Mouse (Mus musculus) embryonic facial prominence, embryonic 13.5 days (tissue): ENCODE data around the gene Arl14ep. TPM values are rescaled to one million over a fixed set of nuclear protein-coding genes. Genes with fewer than 3 reads are reported as not detected.
"Not testable (repeated sequence)": the region's sequence is repeated elsewhere in the genome, so short reads cannot be mapped to it uniquely, and the experiment has no call there.

Source experiments
- ATAC-seq: fragments of 200-750 bp; cut with Nextera tagmentation; 2 replicates; pipeline ENCODE4 v1.8.0; 2017; ENCODE audit warnings: low read depth; ENCODE audit not compliant: insufficient number of reproducible peaks, insufficient read depth, low FRiP score, low TSS enrichment
- H3K27ac ChIP-seq: fragments of 300-500 bp; sonication (generic); 2 replicates; pipeline ENCODE4 v1.5.1; 2015; ENCODE audit warnings: moderate library complexity, mild to moderate bottlenecking, inconsistent platforms
- H3K27me3 ChIP-seq: fragments of 300-500 bp; sonication (generic); 2 replicates; pipeline ENCODE4 v1.6.1; 2015; ENCODE audit warnings: mild to moderate bottlenecking, inconsistent platforms
- H3K36me3 ChIP-seq: fragments of 300-500 bp; sonication (generic); 2 replicates; pipeline ENCODE4 v1.6.1; 2015; ENCODE audit warnings: mild to moderate bottlenecking, inconsistent platforms
- H3K4me1 ChIP-seq: fragments of 300-500 bp; sonication (generic); 2 replicates; pipeline ENCODE4 v1.6.1; 2015; ENCODE audit warnings: inconsistent platforms
- H3K4me2 ChIP-seq: fragments of 300-500 bp; sonication (generic); 2 replicates; pipeline ENCODE4 v1.6.1; 2015; ENCODE audit warnings: moderate library complexity, mild to moderate bottlenecking, inconsistent platforms
- H3K4me3 ChIP-seq: fragments of 300-500 bp; sonication (generic); 2 replicates; pipeline ENCODE4 v1.5.1; 2015; ENCODE audit warnings: mild to moderate bottlenecking, inconsistent platforms
- H3K9ac ChIP-seq: fragments of 300-500 bp; sonication (generic); 2 replicates; pipeline ENCODE4 v1.6.1; 2015; ENCODE audit warnings: mild to moderate bottlenecking, inconsistent platforms
- H3K9me3 ChIP-seq: fragments of 300-500 bp; sonication (generic); 2 replicates; pipeline ENCODE4 v1.6.1; 2016; ENCODE audit warnings: inconsistent platforms
- WGBS: fragments of 180-500 bp; shearing (Covaris S2); methylation state at CpG from one replicate; pipeline ENCODE4 v1.1.7; 2015; ENCODE audit warnings: mixed read lengths; 5-methylcytosine and 5-hydroxymethylcytosine counted together
- polyA plus RNA-seq: library from polyadenylated mRNA; unstranded; fragments of >200 nt; fragmentation: Nextera tagmentation; extraction: Ambion mirVana; gene quantifications from 2 replicates; pipeline ENCODE4 v1.2.1, GENCODE M21; 2015

Arl14ep gene
- 60.7 and 65.7 TPM in 2 replicates for polyA plus RNA-seq

- Histone ChIP-seq H3K27ac (peak within 1 kb of the TSS; percentile 68), H3K4me1 (peaks cover 18% of the 10 kb centered on the region), H3K9ac (peak within 1 kb of the TSS; percentile 95), H3K4me2 (peak within 1 kb of the TSS; percentile 64), H3K9me3 (no peaks in the 10 kb centered on the region), H3K27me3 (no peaks in the 10 kb centered on the region), H3K4me3 (peak within 1 kb of the TSS; percentile 84), H3K36me3 (peaks cover 7% of the 10 kb centered on the region; the same call in 1 of the 2 replicates)
- WGBS = under 1% methylated on average over 36 of the region's 36 CpGs
- ATAC-seq = peak; percentile 96
These were observed at the start of gene Arl14ep for GRCm38 (mm10) chr2:106973959-106974639. Gene Arl14ep, minus strand, starts transcription at chr2:106974424.

- Histone ChIP-seq H3K27me3 (no peaks in the 10 kb centered on the region), H3K4me3 (no peak overlapping the region), H3K4me1 (no peaks in the 10 kb centered on the region), H3K9me3 (no peaks in the 10 kb centered on the region), H3K36me3 (no peaks in the 10 kb centered on the region), H3K27ac (no peak overlapping the region), H3K9ac (no peak overlapping the region), H3K4me2 (no peak overlapping the region)
- whole genome bisulfite sequencing = 96% methylated on average over 5 of the region's 5 CpGs
- ATAC-seq = 0 out of 2 replicates have a peak, but pooled peaks have one; percentile 6
These were observed 48.5 kb upstream of the Arl14ep start for GRCm38 (mm10) chr2:107022713-107023112.

GRCm38 (mm10) chr2:107019331-107019730 is 45.1 kb upstream of the Arl14ep start:
- Histone ChIP-seq H3K9ac (no peak overlapping the region), H3K4me2 (no peak overlapping the region), H3K4me1 (no peaks in the 10 kb centered on the region), H3K36me3 (no peaks in the 10 kb centered on the region), H3K27ac (no peak overlapping the region), H3K4me3 (no peak overlapping the region), H3K9me3 (no peaks in the 10 kb centered on the region), H3K27me3 (no peaks in the 10 kb centered on the region)
- 52% methylated on average over 2 of the region's 2 CpGs for WGBS
- ATAC-seq = no peak

- no peak for ATAC-seq
- H3K36me3 ChIP-seq = no peaks in the 10 kb centered on the region
- WGBS = 89% methylated on average over 4 of the region's 4 CpGs
These were observed 38.9 kb upstream of the Arl14ep start for GRCm38 (mm10) chr2:107013161-107013560.

GRCm38 (mm10) chr2:107012318-107012717 is 38.1 kb upstream of the Arl14ep start:
- H3K4me3 ChIP-seq = no peak overlapping the region
- no peaks in the 10 kb centered on the region for H3K4me1 ChIP-seq
- H3K9ac ChIP-seq = no peak overlapping the region
- whole genome bisulfite sequencing = 90% methylated on average over 4 of the region's 4 CpGs
- no peak overlapping the region for H3K27ac ChIP-seq
- H3K27me3 ChIP-seq = no peaks in the 10 kb centered on the region
- H3K4me2 ChIP-seq = no peak overlapping the region
- no peak for ATAC-seq
- H3K36me3 ChIP-seq = no peaks in the 10 kb centered on the region
- H3K9me3 ChIP-seq = 0 out of 2 replicates have a peak, but pooled peaks cover 3% of the 10 kb centered on the region

More at GRCm38 (mm10) chr2:107013161-107013560, 38.9 kb upstream of the Arl14ep start:
- H3K4me2 ChIP-seq = no peak overlapping the region
- H3K4me3 ChIP-seq = no peak overlapping the region
- no peak overlapping the region for H3K9ac ChIP-seq
- H3K27me3 ChIP-seq = no peaks in the 10 kb centered on the region
- H3K27ac ChIP-seq = no peak overlapping the region
- H3K4me1 ChIP-seq = no peaks in the 10 kb centered on the region
- 0 out of 2 replicates have a peak, but pooled peaks cover 3% of the 10 kb centered on the region for H3K9me3 ChIP-seq

DNA sequence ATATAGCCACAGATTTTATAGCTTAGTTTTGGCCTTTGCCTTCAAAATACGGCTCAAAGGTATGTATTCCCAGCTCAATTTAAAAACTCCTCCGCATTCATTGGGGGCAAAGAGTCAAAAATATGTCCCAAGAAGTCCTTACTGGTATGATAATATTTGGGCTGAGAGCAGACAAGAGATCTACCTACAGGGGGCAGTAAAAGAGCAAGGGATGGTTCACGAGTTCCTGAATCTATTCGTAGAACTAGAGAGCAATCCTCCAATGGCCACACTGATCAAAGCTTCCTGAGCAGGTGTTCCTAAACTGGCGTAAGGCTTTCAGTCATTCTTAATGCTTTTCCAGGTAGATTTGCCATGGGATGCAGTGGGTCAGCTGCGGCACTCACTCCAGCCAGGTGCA is 35.9 kb upstream of the Arl14ep start:
- no peaks in the 10 kb centered on the region for H3K27me3 ChIP-seq
- no peak overlapping the region for H3K27ac ChIP-seq
- WGBS = 72% methylated on average over 6 of the region's 6 CpGs
- no peak overlapping the region for H3K4me3 ChIP-seq
- no peaks in the 10 kb centered on the region for H3K36me3 ChIP-seq
- ATAC-seq = no peak
- 0 out of 2 replicates have a peak, but pooled peaks cover 3% of the 10 kb centered on the region for H3K9me3 ChIP-seq
- no peaks in the 10 kb centered on the region for H3K4me1 ChIP-seq
- H3K9ac ChIP-seq = no peak overlapping the region
- no peak overlapping the region for H3K4me2 ChIP-seq

- WGBS = 72% methylated on average over 3 of the region's 3 CpGs
- Histone ChIP-seq H3K9me3 (no peaks in the 10 kb centered on the region), H3K9ac (no peak overlapping the region), H3K36me3 (no peaks in the 10 kb centered on the region), H3K4me2 (no peak overlapping the region), H3K27ac (no peak overlapping the region), H3K4me3 (no peak overlapping the region), H3K27me3 (no peaks in the 10 kb centered on the region), H3K4me1 (no peaks in the 10 kb centered on the region)
- ATAC-seq = no peak
These were observed 32.2 kb upstream of the Arl14ep start for GRCm38 (mm10) chr2:107006378-107006777.

GRCm38 (mm10) chr2:107005876-107006275 is 31.7 kb upstream of the Arl14ep start:
- H3K36me3 ChIP-seq, H3K27ac ChIP-seq, H3K9me3 ChIP-seq, H3K4me3 ChIP-seq, H3K27me3 ChIP-seq, H3K4me2 ChIP-seq, ATAC-seq, H3K9ac ChIP-seq, H3K4me1 ChIP-seq: not testable (repeated sequence)
- 75% methylated on average over 4 of the region's 4 CpGs for WGBS

DNA sequence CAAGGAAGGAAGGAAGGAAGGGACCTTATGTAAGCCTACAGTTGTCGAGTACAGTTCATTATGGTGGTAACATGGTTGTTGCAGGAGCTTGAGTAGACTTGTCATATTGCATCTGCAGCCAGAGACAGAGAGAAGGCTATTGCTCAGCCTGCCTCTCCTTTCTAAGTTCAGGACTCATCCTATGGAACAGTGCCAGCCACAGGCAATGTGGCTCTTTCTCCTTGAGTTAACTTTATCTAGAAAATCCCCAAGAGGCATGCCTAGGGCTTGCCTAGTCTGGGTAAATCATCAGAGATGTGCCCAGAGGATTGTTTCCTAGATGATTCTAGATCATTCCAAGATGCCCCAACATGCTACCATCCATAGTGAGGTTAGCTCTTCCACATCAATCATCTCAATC is 17.0 kb upstream of the Arl14ep start:
- Histone ChIP-seq H3K4me1 (no peaks in the 10 kb centered on the region), H3K4me3 (no peak overlapping the region), H3K9me3 (no peaks in the 10 kb centered on the region), H3K27ac (no peak overlapping the region), H3K36me3 (no peaks in the 10 kb centered on the region), H3K9ac (no peak overlapping the region), H3K27me3 (no peaks in the 10 kb centered on the region), H3K4me2 (no peak overlapping the region)
- no peak for ATAC-seq
- 85% methylated on average over 1 of the region's 1 CpGs for WGBS

DNA sequence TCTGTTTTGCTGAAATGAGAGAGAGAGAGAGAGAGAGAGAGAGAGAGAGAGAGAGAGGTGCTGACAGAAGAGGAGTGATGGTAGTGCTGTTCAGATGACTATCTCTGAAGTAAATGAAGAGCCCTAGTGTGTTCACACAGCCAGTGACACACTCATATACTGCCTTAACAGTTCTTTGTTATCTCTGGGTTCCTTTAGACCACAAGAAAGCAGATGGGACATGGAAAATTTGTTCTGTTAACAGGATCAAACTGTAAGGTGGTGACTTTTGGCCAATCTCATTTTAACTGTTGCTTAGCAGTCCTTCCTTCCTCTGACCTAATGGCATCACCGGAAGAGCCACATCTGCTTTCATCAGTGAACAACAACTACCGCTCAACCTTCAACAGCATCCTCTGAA is 10.7 kb upstream of the Arl14ep start:
- H3K4me3 ChIP-seq = no peak overlapping the region
- no peak overlapping the region for H3K27ac ChIP-seq
- H3K36me3 ChIP-seq = no peaks in the 10 kb centered on the region
- no peak overlapping the region for H3K9ac ChIP-seq
- H3K9me3 ChIP-seq = no peaks in the 10 kb centered on the region
- H3K4me2 ChIP-seq = no peak overlapping the region
- ATAC-seq = no peak
- no peaks in the 10 kb centered on the region for H3K4me1 ChIP-seq
- WGBS = 92% methylated on average over 2 of the region's 2 CpGs
- no peaks in the 10 kb centered on the region for H3K27me3 ChIP-seq

GRCm38 (mm10) chr2:106982503-106982902 is 8.3 kb upstream of the Arl14ep start:
- no peak overlapping the region for H3K27ac ChIP-seq

GRCm38 (mm10) chr2:106976472-106976871 is 2.2 kb upstream of the Arl14ep start:
- Histone ChIP-seq H3K36me3 (no peaks in the 10 kb centered on the region), H3K27me3 (no peaks in the 10 kb centered on the region), H3K4me3 (no peak overlapping the region), H3K4me2 (no peak overlapping the region), H3K4me1 (peaks cover 9% of the 10 kb centered on the region; the same call in 1 of the 2 replicates), H3K27ac (no peak overlapping the region), H3K9me3 (no peaks in the 10 kb centered on the region), H3K9ac (no peak overlapping the region)
- 62% methylated on average over 3 of the region's 3 CpGs for WGBS
- ATAC-seq = no peak

More at GRCm38 (mm10) chr2:106982503-106982902, 8.3 kb upstream of the Arl14ep start:
- Histone ChIP-seq H3K4me3 (no peak overlapping the region), H3K36me3 (no peaks in the 10 kb centered on the region), H3K4me2 (no peak overlapping the region), H3K4me1 (no peaks in the 10 kb centered on the region), H3K9me3 (no peaks in the 10 kb centered on the region), H3K9ac (no peak overlapping the region), H3K27me3 (no peaks in the 10 kb centered on the region)
- 42% methylated on average over 6 of the region's 6 CpGs for WGBS
- no peak for ATAC-seq
